ENCODE assay signal across 1 mouse cellular context in the genomic region with DNA sequence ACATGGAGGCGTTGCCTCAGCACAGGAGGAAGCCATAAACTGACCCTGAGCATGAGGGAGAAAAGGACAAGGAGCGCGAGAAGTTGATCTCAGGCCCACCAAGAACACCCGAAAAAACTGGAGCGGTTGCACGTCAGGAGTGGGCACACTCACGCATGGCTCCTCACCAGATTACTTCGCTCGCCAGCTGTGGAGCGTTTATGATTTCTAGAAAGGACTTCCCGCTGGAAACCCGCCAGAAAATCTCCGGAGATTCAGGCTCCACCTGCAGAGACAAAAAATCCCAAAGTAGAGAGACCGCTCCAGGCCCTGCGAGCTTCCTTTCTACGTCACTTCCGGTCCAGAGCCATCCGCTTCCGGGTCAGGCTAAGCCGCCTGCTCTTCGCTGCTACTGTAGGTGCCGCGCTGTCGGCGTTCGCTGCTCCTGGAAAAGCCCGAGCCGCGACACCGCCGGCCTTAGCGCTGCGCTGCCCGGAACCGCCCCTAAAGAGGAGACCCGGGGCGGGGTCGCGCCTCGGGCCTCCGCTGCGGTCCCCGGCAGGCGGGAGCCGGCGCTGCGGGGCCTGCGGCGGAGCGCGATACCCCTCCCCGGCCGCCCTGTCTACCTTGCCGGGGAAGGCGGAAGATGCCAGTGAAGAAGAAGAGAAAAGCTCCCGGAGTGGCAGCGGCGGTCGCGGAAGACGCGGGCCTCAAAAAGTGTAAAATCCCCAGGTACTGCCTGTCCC.
TF ChIP-seq lines count a peak whose summit lies in the region.

A gene (minus strand): TSS at position 275 of the 725 bp plus-strand sequence.
A gene (plus strand): TSS at position 349 of the 725 bp plus-strand sequence.

TF ChIP-seq in CH12.LX, 34 proteins besides CTCF, POLR2A, EP300 and RAD21 (continued from another document):
- TF ChIP-seq POLR2AphosphoS2 (IDR thresholded peaks at IDR 0.05; ENCODE audit: low read depth, low read length) = peak; percentile 68; the same call in 1 of the 2 replicates
- peak; percentile 78; the same call in 1 of the 2 replicates for TF ChIP-seq TCF12 (IDR thresholded peaks at IDR 0.05; ENCODE audit: low read depth, low read length)
- TF ChIP-seq NELFE (IDR thresholded peaks at IDR 0.05; ENCODE audit: low read depth, low read length) = peak; percentile 83
- peak; percentile 84 for TF ChIP-seq MYC (IDR thresholded peaks at IDR 0.05; ENCODE audit: low read depth, low read length)
- TF ChIP-seq RCOR1 (conservative IDR thresholded peaks at IDR 0.05; ENCODE audit: low read depth, low read length) = 0 out of 2 replicates have a peak, but pooled peaks have one; percentile 44
- peak; percentile 89 for TF ChIP-seq HCFC1 (IDR thresholded peaks at IDR 0.05; ENCODE audit: low read depth, low read length)
- TF ChIP-seq JUND (conservative IDR thresholded peaks at IDR 0.05; ENCODE audit: low read depth, low read length) = no peak
- peak; percentile 58; the same call in 1 of the 2 replicates for TF ChIP-seq ZNF384 (IDR thresholded peaks at IDR 0.05; ENCODE audit: low read depth, low read length)
- TF ChIP-seq USF2 (conservative IDR thresholded peaks at IDR 0.05; ENCODE audit: low read depth, low read length) = no peak; the same call in 1 of the 2 replicates
- TF ChIP-seq SIN3A (IDR thresholded peaks at IDR 0.05; ENCODE audit: low read length) = peak; percentile 73
- TF ChIP-seq TBP (conservative IDR thresholded peaks at IDR 0.05; ENCODE audit: low read depth, low read length) = peak; percentile 88
- 0 out of 2 replicates have a peak, but pooled peaks have one; percentile 21 for TF ChIP-seq BHLHE40 (IDR thresholded peaks at IDR 0.05; ENCODE audit: low read depth, low read length)
- TF ChIP-seq ELF1 (IDR thresholded peaks at IDR 0.05; ENCODE audit: low read depth, low read length) = peak; percentile 91
- TF ChIP-seq MEF2A (IDR thresholded peaks at IDR 0.05; ENCODE audit: borderline replicate concordance, low read depth, low read length) = peak; percentile 60; the same call in 1 of the 2 replicates
- TF ChIP-seq MAZ (IDR thresholded peaks at IDR 0.05; ENCODE audit: low read depth, low read length) = 0 out of 2 replicates have a peak, but pooled peaks have one; percentile 22
- no peak; the same call in 1 of the 2 replicates for TF ChIP-seq NRF1 (IDR thresholded peaks at IDR 0.05; ENCODE audit: low read depth, low read length)
- no peak for TF ChIP-seq ZKSCAN1 (IDR thresholded peaks at IDR 0.05; ENCODE audit: borderline replicate concordance, low read depth, low read length)
- TF ChIP-seq ZC3H11A (IDR thresholded peaks at IDR 0.05; ENCODE audit: low read depth, low read length) = no peak
- no peak for TF ChIP-seq SMC3 (IDR thresholded peaks at IDR 0.05; ENCODE audit: low read depth, low read length)
- no peak for TF ChIP-seq E2F4 (IDR thresholded peaks at IDR 0.05; ENCODE audit: insufficient replicate concordance, low read depth, low read length)
- no peak for TF ChIP-seq IRF4 (IDR thresholded peaks at IDR 0.05; ENCODE audit: low read depth, low read length)
- no peak; the same call in 1 of the 2 replicates for TF ChIP-seq UBTF (IDR thresholded peaks at IDR 0.05; ENCODE audit: low read depth, low read length)
- no peak for TF ChIP-seq PAX5 (IDR thresholded peaks at IDR 0.05; ENCODE audit: low read length)
